Mouse (Mus musculus) liver, embryonic 14.5 days (tissue): ENCODE results near the gene Ch25h. TPM values are rescaled to one million over a fixed set of nuclear protein-coding genes. Genes with fewer than 3 reads are reported as not detected.

ENCODE experiments used
- ATAC-seq: fragments of 200-750 bp; cut with Nextera tagmentation; 2 replicates; pipeline ENCODE4 v1.8.0; 2017; ENCODE audit warnings: moderate number of reproducible peaks, mild to moderate bottlenecking, moderate library complexity; ENCODE audit not compliant: insufficient read depth
- DNase-seq, 3 experiments: peaks; one replicate each; pipeline ENCODE4 v3.0.0-alpha.2; 2012 to 2013; ENCODE audit warnings: low read depth in 3 of 3, low spot score in 3 of 3
- H3K27ac ChIP-seq: fragments of 300-500 bp; sonication (generic); 2 replicates; pipeline ENCODE4 v1.5.1; 2014; ENCODE audit warnings: moderate library complexity, mild to moderate bottlenecking, control low read depth, inconsistent platforms
- H3K27me3 ChIP-seq: fragments of 300-500 bp; sonication (generic); 2 replicates; pipeline ENCODE4 v1.6.1; 2014; ENCODE audit warnings: mild to moderate bottlenecking, low read length, moderate library complexity; ENCODE audit not compliant: control insufficient read depth, insufficient read depth
- H3K36me3 ChIP-seq: fragments of 300-500 bp; sonication (generic); replicated peaks from 2 replicates; pipeline ENCODE4 v1.6.1; 2014; ENCODE audit warnings: low read depth; ENCODE audit not compliant: control insufficient read depth, insufficient read depth
- H3K4me1 ChIP-seq, 2 experiments: fragments of 200-500 bp in 1 of 2; fragments of 300-500 bp in 1 of 2; sonication (generic) in 1 of 2; replicated peaks; 2 replicates each; pipeline ENCODE4 v1.6.1; 2012 to 2014; ENCODE audit warnings: antibody characterized with exemption in 1 of 2, inconsistent platforms in 1 of 2, low read length in 1 of 2; ENCODE audit not compliant: control insufficient read depth in 2 of 2, insufficient read depth in 2 of 2
- H3K4me2 ChIP-seq: fragments of 300-500 bp; sonication (generic); 2 replicates; pipeline ENCODE4 v1.6.1; 2014; ENCODE audit warnings: low read depth, mild to moderate bottlenecking, control low read depth, moderate library complexity
- H3K4me3 ChIP-seq, 2 experiments: fragments of 200-500 bp in 1 of 2; fragments of 300-500 bp in 1 of 2; sonication (generic) in 1 of 2; 2 replicates each; pipeline ENCODE4 v1.5.1; 2012 to 2014; ENCODE audit warnings: low read depth in 2 of 2, low read length in 2 of 2, mild to moderate bottlenecking in 2 of 2, control low read depth in 1 of 2, inconsistent platforms in 1 of 2, moderate library complexity in 1 of 2; ENCODE audit not compliant: insufficient read depth in 1 of 2
- H3K9ac ChIP-seq: fragments of 300-500 bp; sonication (generic); replicated peaks from 2 replicates; pipeline ENCODE4 v1.6.1; 2014; ENCODE audit warnings: mild to moderate bottlenecking, control low read depth, moderate library complexity
- H3K9me3 ChIP-seq: fragments of 300-500 bp; sonication (generic); 2 replicates; pipeline ENCODE4 v1.6.1; 2016; ENCODE audit warnings: low read length, mixed read lengths; ENCODE audit not compliant: control insufficient read depth
- CTCF ChIP-seq: IDR thresholded peaks from 2 replicates; pipeline ENCODE4 v1.5.1; 2016; ENCODE audit warnings: antibody characterized with exemption, low read depth, control low read depth
- EP300 ChIP-seq: IDR thresholded peaks from 2 replicates; pipeline ENCODE4 v1.6.1; 2016; ENCODE audit warnings: antibody characterized with exemption, low read depth
- WGBS: fragments of 180-500 bp; shearing (Covaris S2); extraction: QIAGEN DNeasy Blood & Tissue Kit; methylation state at CpG from one replicate; pipeline ENCODE4 v1.1.7; 2014; ENCODE audit not compliant: insufficient replicate concordance; 5-methylcytosine and 5-hydroxymethylcytosine counted together
- polyA plus RNA-seq, 2 experiments: library from polyadenylated mRNA; depleted of rRNA in 1 of 2; stranded (reverse) in 1 of 2; unstranded in 1 of 2; fragments of >200 nt; fragmentation: Nextera tagmentation in 1 of 2; extraction: Ambion mirVana in 1 of 2; gene quantifications; 2 replicates each; pipeline versions ENCODE4 v1.2.1 to v1.2.3; 2012 to 2014

The Ch25h gene
- polyA plus RNA-seq, 2 experiments, result 0.15 TPM; not detected in 1

GRCm38 (mm10) chr19:34450784-34451370, 24.1 kb downstream of the Ch25h start:
- H3K36me3 ChIP-seq, result no peaks in the 10 kb centered on the region
- no peak for DNase-seq
- no peak overlapping the region for H3K4me2 ChIP-seq
- H3K27ac ChIP-seq, result no peak overlapping the region
- no peak for ATAC-seq
- H3K9me3 ChIP-seq, result no peaks in the 10 kb centered on the region
- no peaks in the 10 kb centered on the region for H3K4me1 ChIP-seq
- 39% methylated on average over 1 of the region's 1 CpGs for WGBS
- TF ChIP-seq EP300 (no peak), CTCF (no peak)
- no peaks in the 10 kb centered on the region for H3K27me3 ChIP-seq
- H3K4me3 ChIP-seq, result no peak overlapping the region
- H3K9ac ChIP-seq, result no peak overlapping the region

DNA sequence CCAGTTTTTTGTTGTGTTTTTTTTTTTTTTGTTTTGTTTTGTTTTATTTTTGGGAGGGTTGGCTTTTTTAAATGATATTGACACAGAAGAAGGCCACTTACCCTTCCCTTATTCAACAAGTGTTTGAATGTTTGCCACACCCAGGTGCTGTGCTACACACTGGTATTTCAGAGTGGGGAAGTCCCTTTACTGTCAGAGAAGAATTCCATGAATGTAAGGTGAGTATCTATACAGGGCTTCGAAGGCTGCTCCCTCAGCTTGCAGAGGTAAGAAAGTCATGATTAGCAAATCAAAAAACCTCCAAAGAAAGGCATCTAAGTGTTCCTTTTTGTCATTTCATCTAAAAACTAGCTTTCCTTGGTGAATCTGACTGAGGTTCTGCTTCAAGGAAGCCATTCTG, 26.1 kb downstream of the Ch25h start:
- Histone ChIP-seq H3K9ac (no peak overlapping the region), H3K27me3 (no peaks in the 10 kb centered on the region), H3K36me3 (no peaks in the 10 kb centered on the region), H3K9me3 (no peaks in the 10 kb centered on the region), H3K27ac (no peak overlapping the region), H3K4me3 (no peak overlapping the region), H3K4me1 (0 out of 4 replicates have a peak, but pooled peaks cover 0 to 1% of the 10 kb centered on the region in 2 experiments), H3K4me2 (no peak overlapping the region)
- WGBS, result 53% methylated on average over 1 of the region's 1 CpGs
- ATAC-seq, result no peak
- TF ChIP-seq EP300 (no peak), CTCF (no peak)
- no peak for DNase-seq

DNA sequence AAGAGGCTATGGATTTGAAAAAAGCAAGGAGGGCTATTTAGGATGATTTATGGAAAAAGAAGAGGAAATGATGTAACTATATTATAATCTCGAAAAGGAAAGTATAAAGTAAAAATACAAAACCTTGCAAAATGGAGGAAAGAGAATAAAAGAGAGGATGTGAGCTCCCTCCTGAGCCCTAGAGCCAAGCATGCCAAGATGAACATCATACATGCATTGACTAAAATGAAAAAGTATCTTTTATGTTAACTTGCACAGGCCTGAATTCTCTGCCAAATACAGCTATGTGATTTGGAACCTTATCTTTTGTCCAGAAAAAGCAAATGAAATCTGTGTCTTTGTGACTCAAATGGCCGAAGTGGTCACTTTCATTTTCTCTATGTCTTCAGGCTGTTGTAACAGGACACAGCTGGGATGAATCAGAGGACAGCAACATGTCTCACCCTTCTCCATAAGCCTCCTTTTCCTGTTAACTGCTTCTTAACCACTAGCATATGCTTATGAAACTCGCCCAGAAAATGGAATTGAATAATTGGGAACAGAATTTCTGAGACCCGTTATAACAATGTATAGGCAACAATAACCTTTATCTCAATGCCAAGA, 29.5 kb downstream of the Ch25h start:
- Histone ChIP-seq H3K4me2 (no peak overlapping the region), H3K27me3 (no peaks in the 10 kb centered on the region), H3K36me3 (no peaks in the 10 kb centered on the region), H3K9ac (no peak overlapping the region), H3K4me1 (0 out of 4 replicates have a peak, but pooled peaks cover 0 to 1% of the 10 kb centered on the region in 2 experiments), H3K27ac (no peak overlapping the region), H3K4me3 (no peak overlapping the region), H3K9me3 (no peaks in the 10 kb centered on the region)
- no peak for DNase-seq
- TF ChIP-seq CTCF, result no peak
- no peak for TF ChIP-seq EP300
- ATAC-seq, result no peak
- WGBS, result 39% methylated on average over 4 of the region's 4 CpGs

DNA sequence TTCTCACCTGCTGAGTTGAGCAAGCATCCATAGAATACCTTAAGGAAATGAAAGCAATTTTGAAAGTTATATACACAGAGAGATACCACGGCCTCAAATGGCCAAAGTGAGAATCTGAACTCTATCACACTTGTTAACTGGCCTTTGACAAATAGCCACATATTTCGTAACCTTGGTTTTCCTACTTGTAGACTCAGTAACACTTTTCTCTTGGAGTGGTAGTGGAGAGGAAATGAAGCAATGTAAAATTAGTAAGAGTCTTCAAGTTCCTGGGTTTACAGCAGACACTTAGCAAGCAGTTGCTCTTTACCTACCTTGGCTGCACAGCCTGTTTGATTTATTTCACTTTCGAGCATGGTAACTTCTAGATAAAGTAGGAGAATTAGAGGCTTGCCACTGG, 30.2 kb downstream of the Ch25h start:
- no peak for ATAC-seq
- Histone ChIP-seq H3K4me2 (no peak overlapping the region), H3K9ac (no peak overlapping the region), H3K36me3 (no peaks in the 10 kb centered on the region), H3K27ac (no peak overlapping the region), H3K4me1 (0 out of 4 replicates have a peak, but pooled peaks cover 0 to 1% of the 10 kb centered on the region in 2 experiments), H3K9me3 (no peaks in the 10 kb centered on the region), H3K4me3 (no peak overlapping the region), H3K27me3 (no peaks in the 10 kb centered on the region)
- DNase-seq, result no peak
- no peak for TF ChIP-seq CTCF
- TF ChIP-seq EP300, result no peak
- 36% methylated on average over 3 of the region's 3 CpGs for WGBS

- Histone ChIP-seq H3K4me1 (0 out of 4 replicates have a peak, but pooled peaks cover 0 to 1% of the 10 kb centered on the region in 2 experiments), H3K36me3 (no peaks in the 10 kb centered on the region), H3K9me3 (no peaks in the 10 kb centered on the region), H3K9ac (no peak overlapping the region), H3K27ac (no peak overlapping the region), H3K27me3 (no peaks in the 10 kb centered on the region), H3K4me3 (no peak overlapping the region), H3K4me2 (no peak overlapping the region)
- DNase-seq (peak in 2 of 3 experiments; percentile 10 to 11), ATAC-seq (no peak)
- WGBS, result 50% methylated on average over 2 of the region's 2 CpGs
- TF ChIP-seq EP300 (no peak), CTCF (no peak)
Observed at GRCm38 (mm10) chr19:34441979-34442378, 33.0 kb downstream of the Ch25h start.
